ENCODE assay signal across 15 mouse cellular contexts in genomic region chr7:127188305-127189276, GRCm38 (mm10). TPM values are rescaled to one million over a fixed set of nuclear protein-coding genes. Genes with fewer than 3 reads are reported as not detected.
DNase-seq lines count a peak whose midpoint lies in the region; ATAC-seq and TF ChIP-seq lines count a peak whose summit lies in the region.
"Had no signal": no experiment of that assay in that cellular context is flagged by ENCODE, and none has a peak within 500 bp of the region (broad histone marks: within the 10 kb centered on the region; RNA-seq: fewer than 3 reads in every experiment).

No protein-coding gene starts in this region.

- peaks cover 25% of the 10 kb centered on the region for H3K36me3 ChIP-seq in embryonic facial prominence, embryonic 14.5 days (ENCODE audit: control insufficient read depth, insufficient read depth, low read length)
- peaks cover 37% of the 10 kb centered on the region for H3K36me3 ChIP-seq in embryonic facial prominence, embryonic 10.5 days (replicated peaks)
- peaks cover 22% of the 10 kb centered on the region for H3K36me3 ChIP-seq in small intestine, adult 2 months (ENCODE audit: control insufficient read depth, insufficient read depth, low read length)
- H3K36me3 ChIP-seq in intestine, embryonic 15.5 days: peaks cover 12% of the 10 kb centered on the region; the same call in 1 of the 2 replicates

- no peak for TF ChIP-seq POLR2A in small intestine, adult 2 months (IDR thresholded peaks at IDR 0.05; ENCODE audit: low read depth, low read length)
- TF ChIP-seq POLR2A in lung, adult 2 months (IDR thresholded peaks at IDR 0.05; ENCODE audit: borderline replicate concordance, extremely low read depth, low read depth, low read length): no peak

- no peak overlapping the region for H3K4me2 ChIP-seq in embryonic facial prominence, embryonic 14.5 days (ENCODE audit: low read depth, low read length)
- no peak overlapping the region for H3K4me2 ChIP-seq in intestine, embryonic 15.5 days (replicated peaks)
- H3K4me2 ChIP-seq: embryonic facial prominence, embryonic 12.5 days; limb, embryonic 15.5 days had no signal

- no peaks in the 10 kb centered on the region for H3K4me1 ChIP-seq in embryonic facial prominence, embryonic 14.5 days (ENCODE audit: control insufficient read depth, insufficient read depth, low read length)
- H3K4me1 ChIP-seq in embryonic facial prominence, embryonic 10.5 days: no peaks in the 10 kb centered on the region
- peaks cover 5% of the 10 kb centered on the region; the same call in 1 of the 2 replicates for H3K4me1 ChIP-seq in small intestine, adult 2 months (ENCODE audit: control insufficient read depth, insufficient read depth, insufficient read length, low read length)
- H3K4me1 ChIP-seq in lung, adult 2 months (ENCODE audit: control insufficient read depth, insufficient read depth, low read length): no peaks in the 10 kb centered on the region
- H3K4me1 ChIP-seq in intestine, embryonic 15.5 days (replicated peaks): no peaks in the 10 kb centered on the region
- H3K4me1 ChIP-seq: embryonic facial prominence, embryonic 12.5 days; limb, embryonic 15.5 days; midbrain, embryonic 10.5 days had no signal

- no peak for DNase-seq in embryonic facial prominence, embryonic 14.5 days (ENCODE audit: low spot score)
- DNase-seq in embryonic facial prominence, embryonic 10.5 days (ENCODE audit: low spot score): no peak
- DNase-seq in A20 (ENCODE audit: low read depth, low spot score): peak; percentile 76
- no peak for DNase-seq in urinary bladder, postnatal 36 days (ENCODE audit: low spot score in 2 of 2)
- DNase-seq in lung, adult 2 months: no peak
- DNase-seq: cerebellum, adult 9-11 months; gastrocnemius, adult 2 months had no signal

- WGBS in embryonic facial prominence, embryonic 14.5 days: 79% methylated on average over 17 of the region's 17 CpGs
- WGBS in embryonic facial prominence, embryonic 10.5 days: 85% methylated on average over 17 of the region's 17 CpGs
- WGBS in small intestine, adult 2 months: 73% methylated on average over 17 of the region's 17 CpGs
- 70% methylated on average over 17 of the region's 17 CpGs for WGBS in lung, adult 2 months
- WGBS in intestine, embryonic 15.5 days: 84% methylated on average over 17 of the region's 17 CpGs

- H3K4me3 ChIP-seq in embryonic facial prominence, embryonic 14.5 days (ENCODE audit: low read depth, low read length): no peak overlapping the region
- no peak overlapping the region for H3K4me3 ChIP-seq in embryonic facial prominence, embryonic 10.5 days
- no peak overlapping the region for H3K4me3 ChIP-seq in small intestine, adult 2 months (ENCODE audit: low read depth, low read length)
- no peak overlapping the region for H3K4me3 ChIP-seq in lung, adult 2 months (replicated peaks; ENCODE audit: extremely low read depth, low read depth, low read length)
- no peak overlapping the region for H3K4me3 ChIP-seq in intestine, embryonic 15.5 days (replicated peaks)
- H3K4me3 ChIP-seq: embryonic facial prominence, embryonic 12.5 days; gastrocnemius, adult 2 months; limb, embryonic 15.5 days; midbrain, embryonic 10.5 days; myocyte had no signal

- TF ChIP-seq CTCF in small intestine, adult 2 months (IDR thresholded peaks at IDR 0.05; ENCODE audit: extremely low read depth, insufficient read length, insufficient replicate concordance, low read depth, low read length): no peak
- TF ChIP-seq CTCF in lung, adult 2 months (IDR thresholded peaks at IDR 0.05; ENCODE audit: insufficient read depth, low read length): no peak

- H3K27ac ChIP-seq in embryonic facial prominence, embryonic 14.5 days (replicated peaks; ENCODE audit: low read depth, low read length): no peak overlapping the region
- no peak overlapping the region for H3K27ac ChIP-seq in embryonic facial prominence, embryonic 10.5 days (replicated peaks)
- peak overlapping the region; percentile 69 for H3K27ac ChIP-seq in small intestine, adult 2 months (ENCODE audit: insufficient read depth, low read depth, low read length)
- H3K27ac ChIP-seq in intestine, embryonic 15.5 days: no peak overlapping the region
- H3K27ac ChIP-seq: embryonic facial prominence, embryonic 12.5 days; gastrocnemius, adult 2 months; limb, embryonic 15.5 days; midbrain, embryonic 10.5 days had no signal

- peak; percentile 23; the same call in 1 of the 2 replicates for ATAC-seq in embryonic facial prominence, embryonic 14.5 days (ENCODE audit: low read depth)
- ATAC-seq in activated CD4-positive, CD25-positive, alpha-beta regulatory T cell, adult 4 months: peak; percentile 75
- no peak for ATAC-seq in intestine, embryonic 15.5 days
- ATAC-seq: hindbrain, embryonic 16.5 days had no signal

- no peaks in the 10 kb centered on the region for H3K9me3 ChIP-seq in embryonic facial prominence, embryonic 14.5 days (ENCODE audit: control insufficient read depth, low read length)
- H3K9me3 ChIP-seq in embryonic facial prominence, embryonic 10.5 days: no peaks in the 10 kb centered on the region
- H3K9me3 ChIP-seq in intestine, embryonic 15.5 days: no peaks in the 10 kb centered on the region
- H3K9me3 ChIP-seq: embryonic facial prominence, embryonic 12.5 days; limb, embryonic 15.5 days; midbrain, embryonic 10.5 days had no signal

- no peaks in the 10 kb centered on the region for H3K27me3 ChIP-seq in embryonic facial prominence, embryonic 14.5 days (replicated peaks; ENCODE audit: control insufficient read depth, insufficient read depth, low read length)
- no peaks in the 10 kb centered on the region for H3K27me3 ChIP-seq in embryonic facial prominence, embryonic 10.5 days (replicated peaks; ENCODE audit: low read depth, poor library complexity, severe bottlenecking)
- H3K27me3 ChIP-seq in small intestine, adult 2 months (ENCODE audit: control insufficient read depth, insufficient read depth, low read length): no peaks in the 10 kb centered on the region
- H3K27me3 ChIP-seq in intestine, embryonic 15.5 days (replicated peaks): no peaks in the 10 kb centered on the region
- H3K27me3 ChIP-seq: embryonic facial prominence, embryonic 12.5 days; limb, embryonic 15.5 days had no signal

- H3K9ac ChIP-seq in embryonic facial prominence, embryonic 14.5 days (ENCODE audit: low read depth, low read length): no peak overlapping the region
- H3K9ac ChIP-seq in intestine, embryonic 15.5 days: no peak overlapping the region
- H3K9ac ChIP-seq: embryonic facial prominence, embryonic 12.5 days; limb, embryonic 15.5 days had no signal

RNA-seq across cellular contexts. Expression of gene Cd2bp2, which starts 7.3 kb away (rescaled TPM):
- polyA plus RNA-seq in embryonic facial prominence, embryonic 14.5 days (2014; fragmentation: Nextera tagmentation; extraction: Ambion mirVana): 45.4 and 55.1 TPM in 2 replicates
- polyA plus RNA-seq in embryonic facial prominence, embryonic 10.5 days (2016; fragmentation: Nextera tagmentation; extraction: Ambion mirVana): 89.9 and 93.4 TPM in 2 replicates
- 10 to 100 TPM; 38.9 to 50.5 TPM for polyA plus RNA-seq in activated CD4-positive, CD25-positive, alpha-beta regulatory T cell, adult 4 months (2017; shearing (Covaris generic))
- 7.6 and 13.9 TPM in 2 replicates for polyA plus RNA-seq in small intestine, adult 2 months (2012; rRNA removed)
- polyA plus RNA-seq in lung, adult 2 months (2012; rRNA removed): 20.7 and 31.0 TPM in 2 replicates
- 43.4 and 46.7 TPM in 2 replicates for polyA plus RNA-seq in intestine, embryonic 15.5 days (2015; fragmentation: Nextera tagmentation; extraction: Ambion mirVana)

RNA-seq across cellular contexts. Expression of gene Tbc1d10b, which starts 19.7 kb away (rescaled TPM):
- 25.0 and 27.1 TPM in 2 replicates for polyA plus RNA-seq in embryonic facial prominence, embryonic 14.5 days (2014; fragmentation: Nextera tagmentation; extraction: Ambion mirVana)
- 31.3 and 34.4 TPM in 2 replicates for polyA plus RNA-seq in embryonic facial prominence, embryonic 10.5 days (2016; fragmentation: Nextera tagmentation; extraction: Ambion mirVana)
- polyA plus RNA-seq in activated CD4-positive, CD25-positive, alpha-beta regulatory T cell, adult 4 months (2017; shearing (Covaris generic)): 10 to 100 TPM; 13.6 to 18.9 TPM
- polyA plus RNA-seq in small intestine, adult 2 months (2012; rRNA removed): 17.5 and 44.1 TPM in 2 replicates
- 30.3 and 32.9 TPM in 2 replicates for polyA plus RNA-seq in lung, adult 2 months (2012; rRNA removed)
- 23.2 and 23.6 TPM in 2 replicates for polyA plus RNA-seq in intestine, embryonic 15.5 days (2015; fragmentation: Nextera tagmentation; extraction: Ambion mirVana)

RNA-seq across cellular contexts. Expression of gene Mylpf, which starts 20.1 kb away (rescaled TPM):
- polyA plus RNA-seq in embryonic facial prominence, embryonic 14.5 days (2014; fragmentation: Nextera tagmentation; extraction: Ambion mirVana): 1,018 and 1,489 TPM in 2 replicates
- polyA plus RNA-seq in embryonic facial prominence, embryonic 10.5 days (2016; fragmentation: Nextera tagmentation; extraction: Ambion mirVana): 9.3 and 10.7 TPM in 2 replicates
- polyA plus RNA-seq in activated CD4-positive, CD25-positive, alpha-beta regulatory T cell, adult 4 months (2017; shearing (Covaris generic)): 10 to 100 TPM; 26.7 to 30.7 TPM
- 0.74 and 1.3 TPM in 2 replicates for polyA plus RNA-seq in small intestine, adult 2 months (2012; rRNA removed)
- 1.3 and 135 TPM in 2 replicates for polyA plus RNA-seq in lung, adult 2 months (2012; rRNA removed)
- 15.4 and 21.1 TPM in 2 replicates for polyA plus RNA-seq in intestine, embryonic 15.5 days (2015; fragmentation: Nextera tagmentation; extraction: Ambion mirVana)

RNA-seq across cellular contexts. Expression of gene Zfp553, which starts 44.3 kb away (rescaled TPM):
- 14.0 and 17.2 TPM in 2 replicates for polyA plus RNA-seq in embryonic facial prominence, embryonic 14.5 days (2014; fragmentation: Nextera tagmentation; extraction: Ambion mirVana)
- 73.5 and 75.8 TPM in 2 replicates for polyA plus RNA-seq in embryonic facial prominence, embryonic 10.5 days (2016; fragmentation: Nextera tagmentation; extraction: Ambion mirVana)
- polyA plus RNA-seq in activated CD4-positive, CD25-positive, alpha-beta regulatory T cell, adult 4 months (2017; shearing (Covaris generic)): 1 to 10 TPM; 4.1 to 8.0 TPM
- 4.9 and 8.1 TPM in 2 replicates for polyA plus RNA-seq in small intestine, adult 2 months (2012; rRNA removed)
- 8.9 and 11.6 TPM in 2 replicates for polyA plus RNA-seq in lung, adult 2 months (2012; rRNA removed)
- polyA plus RNA-seq in intestine, embryonic 15.5 days (2015; fragmentation: Nextera tagmentation; extraction: Ambion mirVana): 24.7 and 27.5 TPM in 2 replicates

RNA-seq across cellular contexts. Expression of gene Sept1, which starts 44.3 kb away (rescaled TPM):
- polyA plus RNA-seq in embryonic facial prominence, embryonic 14.5 days (2014; fragmentation: Nextera tagmentation; extraction: Ambion mirVana): 12.5 and 15.9 TPM in 2 replicates
- polyA plus RNA-seq in embryonic facial prominence, embryonic 10.5 days (2016; fragmentation: Nextera tagmentation; extraction: Ambion mirVana): 27.3 and 30.0 TPM in 2 replicates
- polyA plus RNA-seq in activated CD4-positive, CD25-positive, alpha-beta regulatory T cell, adult 4 months (2017; shearing (Covaris generic)): 100 to 1,000 TPM; 811 to 836 TPM
- 14.3 and 34.1 TPM in 2 replicates for polyA plus RNA-seq in small intestine, adult 2 months (2012; rRNA removed)
- 26.5 and 28.5 TPM in 2 replicates for polyA plus RNA-seq in lung, adult 2 months (2012; rRNA removed)
- 13.8 and 16.0 TPM in 2 replicates for polyA plus RNA-seq in intestine, embryonic 15.5 days (2015; fragmentation: Nextera tagmentation; extraction: Ambion mirVana)
